Mouse (Mus musculus) midbrain, embryonic 16.5 days (tissue): ENCODE data around the gene Sez6l. TPM values are rescaled to one million over a fixed set of nuclear protein-coding genes. Genes with fewer than 3 reads are reported as not detected.

ENCODE experiments used
- ATAC-seq: fragments of 200-750 bp; cut with Nextera tagmentation; 2 replicates; pipeline ENCODE4 v1.8.0; 2017; ENCODE audit warnings: moderate TSS enrichment
- H3K27ac ChIP-seq: fragments of 300-500 bp; sonication (generic); 2 replicates; pipeline ENCODE4 v1.5.1; 2014; ENCODE audit warnings: mild to moderate bottlenecking, low read length, mixed read lengths
- H3K27me3 ChIP-seq: fragments of 300-500 bp; sonication (generic); 2 replicates; pipeline ENCODE4 v1.6.1; 2014; ENCODE audit warnings: low read depth, low read length, mixed read lengths; ENCODE audit not compliant: control insufficient read depth, insufficient read depth
- H3K36me3 ChIP-seq: fragments of 300-500 bp; sonication (generic); 2 replicates; pipeline ENCODE4 v1.6.1; 2014; ENCODE audit warnings: mild to moderate bottlenecking, low read length, moderate library complexity, mixed read lengths; ENCODE audit not compliant: control insufficient read depth, insufficient read depth
- H3K4me1 ChIP-seq: fragments of 300-500 bp; sonication (generic); 2 replicates; pipeline ENCODE4 v1.6.1; 2014; ENCODE audit warnings: mild to moderate bottlenecking, low read length, mixed read lengths; ENCODE audit not compliant: control insufficient read depth, insufficient read depth
- H3K4me2 ChIP-seq: fragments of 300-500 bp; sonication (generic); 2 replicates; pipeline ENCODE4 v1.6.1; 2014; ENCODE audit warnings: mild to moderate bottlenecking, low read length, mixed read lengths
- H3K4me3 ChIP-seq: fragments of 300-500 bp; sonication (generic); 2 replicates; pipeline ENCODE4 v1.5.1; 2014; ENCODE audit warnings: low read depth, mild to moderate bottlenecking, low read length, moderate library complexity, mixed read lengths
- H3K9ac ChIP-seq: fragments of 300-500 bp; sonication (generic); 2 replicates; pipeline ENCODE4 v1.6.1; 2014; ENCODE audit warnings: low read depth, low read length, mixed read lengths
- H3K9me3 ChIP-seq: fragments of 300-500 bp; sonication (generic); replicated peaks from 2 replicates; pipeline ENCODE4 v1.6.1; 2014; ENCODE audit warnings: mild to moderate bottlenecking, low read length, mixed read lengths; ENCODE audit not compliant: control insufficient read depth, poor library complexity, severe bottlenecking
- WGBS: fragments of 180-500 bp; shearing (Covaris S2); extraction: QIAGEN DNeasy Blood & Tissue Kit; methylation state at CpG from one replicate; pipeline ENCODE4 v1.1.7; 2014; 5-methylcytosine and 5-hydroxymethylcytosine counted together
- polyA plus RNA-seq: library from polyadenylated mRNA; unstranded; fragments of >200 nt; fragmentation: Nextera tagmentation; extraction: Ambion mirVana; gene quantifications from 2 replicates; pipeline ENCODE4 v1.2.1, GENCODE M21; 2015

Sez6l gene
- polyA plus RNA-seq, 1 experiment from 2014 or later: 72.9 TPM

GRCm38 (mm10) chr5:112391002-112391401 is 186.0 kb downstream of the Sez6l start:
- H3K4me2 ChIP-seq: peak overlapping the region; percentile 28
- 72% methylated on average over 16 of the region's 16 CpGs for WGBS
- H3K4me3 ChIP-seq: no peak overlapping the region
- no peaks in the 10 kb centered on the region for H3K9me3 ChIP-seq
- ATAC-seq: no peak
- no peak overlapping the region for H3K27ac ChIP-seq
- H3K4me1 ChIP-seq: peaks cover 56% of the 10 kb centered on the region
- peaks cover 15% of the 10 kb centered on the region; the same call in 1 of the 2 replicates for H3K36me3 ChIP-seq
- H3K9ac ChIP-seq: 0 out of 2 replicates have a peak overlapping the region, but pooled peaks have one; percentile 21
- H3K27me3 ChIP-seq: no peaks in the 10 kb centered on the region

DNA sequence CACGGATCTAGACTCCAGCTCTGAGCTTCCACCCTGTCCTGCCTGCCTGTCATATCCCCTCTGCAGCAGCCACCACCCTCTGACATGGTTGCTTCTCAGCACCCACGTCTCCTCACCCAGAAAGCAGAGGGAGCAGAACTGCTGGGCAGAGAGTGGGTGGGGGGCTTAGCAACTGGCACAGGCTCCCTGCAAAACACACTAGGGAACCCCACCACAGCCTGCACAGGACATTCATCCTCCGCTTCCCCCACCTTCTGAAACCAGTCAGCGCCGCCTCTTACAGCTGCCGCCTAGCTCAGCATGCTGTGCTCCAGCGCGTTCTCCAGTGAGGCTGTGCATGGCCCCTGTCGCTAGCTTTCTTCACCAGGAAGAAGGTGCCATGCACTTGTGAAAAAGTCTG is 187.6 kb downstream of the Sez6l start:
- 67% methylated on average over 9 of the region's 9 CpGs for WGBS
- peak overlapping the region; percentile 49; the same call in 1 of the 2 replicates for H3K9ac ChIP-seq
- H3K9me3 ChIP-seq: no peaks in the 10 kb centered on the region
- H3K4me1 ChIP-seq: peaks cover 47% of the 10 kb centered on the region
- H3K4me2 ChIP-seq: peak overlapping the region; percentile 21
- no peaks in the 10 kb centered on the region for H3K27me3 ChIP-seq
- no peak overlapping the region for H3K4me3 ChIP-seq
- H3K27ac ChIP-seq: no peak overlapping the region
- H3K36me3 ChIP-seq: peaks cover 28% of the 10 kb centered on the region
- no peak for ATAC-seq

DNA sequence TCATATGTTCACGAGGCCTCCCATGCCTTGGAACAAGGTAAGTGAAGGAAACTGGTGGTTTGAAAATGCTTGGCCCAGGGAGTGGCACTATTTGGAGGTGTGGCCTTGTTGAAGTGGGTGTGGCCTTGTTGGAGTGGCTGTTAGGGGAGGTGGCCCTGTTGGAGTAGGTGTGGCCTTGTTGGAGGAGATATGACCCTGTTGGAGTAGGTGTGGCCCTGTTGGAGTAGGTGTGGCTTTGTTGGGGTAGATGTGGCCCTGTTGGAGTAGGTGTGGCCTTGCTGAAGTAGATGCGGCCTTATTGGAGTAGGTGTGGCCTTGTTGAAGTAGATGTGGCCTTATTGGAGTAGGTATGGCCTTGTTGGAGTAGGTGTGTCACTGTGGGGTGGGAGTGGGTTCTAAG is 191.0 kb downstream of the Sez6l start:
- ATAC-seq: no peak
- peaks cover 28% of the 10 kb centered on the region for H3K36me3 ChIP-seq

GRCm38 (mm10) chr5:112384805-112385472 is 192.0 kb downstream of the Sez6l start:
- no peaks in the 10 kb centered on the region for H3K27me3 ChIP-seq
- no peak overlapping the region for H3K4me3 ChIP-seq
- no peaks in the 10 kb centered on the region for H3K9me3 ChIP-seq
- H3K36me3 ChIP-seq: peaks cover 25% of the 10 kb centered on the region
- H3K27ac ChIP-seq: no peak overlapping the region
- no peak overlapping the region for H3K9ac ChIP-seq
- no peak for ATAC-seq
- WGBS: 92% methylated on average over 13 of the region's 13 CpGs
- H3K4me2 ChIP-seq: no peak overlapping the region
- peaks cover 23% of the 10 kb centered on the region for H3K4me1 ChIP-seq

More for the DNA sequence above, 191.0 kb downstream of the Sez6l start:
- Histone ChIP-seq H3K27ac (no peak overlapping the region), H3K4me1 (peaks cover 34% of the 10 kb centered on the region), H3K9ac (no peak overlapping the region), H3K4me2 (no peak overlapping the region), H3K9me3 (no peaks in the 10 kb centered on the region), H3K27me3 (no peaks in the 10 kb centered on the region), H3K4me3 (no peak overlapping the region)
- 88% methylated on average over 2 of the region's 2 CpGs for WGBS

DNA sequence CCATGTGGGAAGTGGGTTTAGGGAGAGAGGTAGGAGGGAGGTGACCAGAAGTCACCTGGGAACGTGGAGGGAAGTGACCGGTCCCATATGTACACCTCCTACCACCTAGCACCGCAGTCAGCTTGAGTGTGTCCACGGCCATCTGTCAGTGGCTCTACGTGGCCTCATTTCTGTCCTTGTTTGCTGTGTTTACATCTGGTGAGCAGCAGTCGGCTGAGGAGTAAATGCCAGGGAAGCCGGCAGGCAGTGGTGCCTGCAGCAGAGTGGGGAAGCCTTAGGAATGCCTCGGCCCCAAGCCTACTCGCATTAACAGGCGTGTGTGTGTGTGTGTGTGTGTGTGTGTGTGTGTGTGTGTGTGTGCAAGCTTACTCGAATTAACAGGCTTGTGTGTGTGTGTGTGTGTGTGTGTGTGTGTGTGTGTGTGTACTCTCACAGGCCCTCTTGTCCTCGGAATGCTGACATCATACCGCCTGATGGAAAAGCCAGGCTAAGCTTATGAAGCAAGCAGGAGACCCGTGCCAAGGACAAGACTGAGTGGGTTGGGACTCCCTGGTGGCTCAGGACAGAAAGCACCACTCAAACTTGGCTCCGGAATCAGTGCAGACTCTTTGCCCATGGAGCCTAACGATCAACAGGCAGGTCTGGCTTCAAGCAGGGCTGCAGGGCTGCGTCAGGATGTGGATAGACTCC is 194.2 kb downstream of the Sez6l start:
- peaks cover 12% of the 10 kb centered on the region for H3K4me1 ChIP-seq
- H3K4me3 ChIP-seq: no peak overlapping the region
- no peaks in the 10 kb centered on the region for H3K27me3 ChIP-seq
- H3K36me3 ChIP-seq: peaks cover 27% of the 10 kb centered on the region
- peak overlapping the region; percentile 68 for H3K27ac ChIP-seq
- peak; percentile 36; the same call in 1 of the 2 replicates for ATAC-seq
- H3K9ac ChIP-seq: peak overlapping the region; percentile 38; the same call in 1 of the 2 replicates
- H3K9me3 ChIP-seq: no peaks in the 10 kb centered on the region
- no peak overlapping the region for H3K4me2 ChIP-seq
- 61% methylated on average over 17 of the region's 17 CpGs for WGBS

- peaks cover 12% of the 10 kb centered on the region for H3K4me1 ChIP-seq
- peak overlapping the region; percentile 48 for H3K9ac ChIP-seq
- no peak overlapping the region for H3K4me2 ChIP-seq
- no peaks in the 10 kb centered on the region for H3K9me3 ChIP-seq
- WGBS: 54% methylated on average over 8 of the region's 9 CpGs
- H3K27me3 ChIP-seq: no peaks in the 10 kb centered on the region
- ATAC-seq: no peak
- H3K36me3 ChIP-seq: peaks cover 28% of the 10 kb centered on the region
- peak overlapping the region; percentile 68 for H3K27ac ChIP-seq
- H3K4me3 ChIP-seq: no peak overlapping the region
Measured at GRCm38 (mm10) chr5:112382042-112382441, 194.9 kb downstream of the Sez6l start.

GRCm38 (mm10) chr5:112381154-112381553 is 195.8 kb downstream of the Sez6l start:
- peaks cover 12% of the 10 kb centered on the region for H3K4me1 ChIP-seq
- no peak for ATAC-seq
- no peaks in the 10 kb centered on the region for H3K9me3 ChIP-seq
- H3K4me3 ChIP-seq: no peak overlapping the region
- H3K27ac ChIP-seq: no peak overlapping the region
- H3K4me2 ChIP-seq: no peak overlapping the region
- 82% methylated on average over 11 of the region's 11 CpGs for WGBS
- H3K27me3 ChIP-seq: no peaks in the 10 kb centered on the region
- H3K36me3 ChIP-seq: peaks cover 24% of the 10 kb centered on the region
- no peak overlapping the region for H3K9ac ChIP-seq

GRCm38 (mm10) chr5:112378716-112379115 is 198.3 kb downstream of the Sez6l start:
- peaks cover 12% of the 10 kb centered on the region for H3K4me1 ChIP-seq
- H3K27me3 ChIP-seq: no peaks in the 10 kb centered on the region
- peaks cover 15% of the 10 kb centered on the region; the same call in 1 of the 2 replicates for H3K36me3 ChIP-seq
- H3K9me3 ChIP-seq: no peaks in the 10 kb centered on the region
- no peak overlapping the region for H3K9ac ChIP-seq
- WGBS: 87% methylated on average over 6 of the region's 6 CpGs
- no peak overlapping the region for H3K4me2 ChIP-seq
- no peak overlapping the region for H3K27ac ChIP-seq
- no peak for ATAC-seq
- no peak overlapping the region for H3K4me3 ChIP-seq

GRCm38 (mm10) chr5:112377380-112377779 is 199.6 kb downstream of the Sez6l start:
- 96% methylated on average over 1 of the region's 1 CpGs for WGBS
- peaks cover 19% of the 10 kb centered on the region for H3K4me1 ChIP-seq
- peaks cover 15% of the 10 kb centered on the region; the same call in 1 of the 2 replicates for H3K36me3 ChIP-seq
- no peak overlapping the region for H3K9ac ChIP-seq
- no peaks in the 10 kb centered on the region for H3K27me3 ChIP-seq
- no peak for ATAC-seq
- H3K4me3 ChIP-seq: no peak overlapping the region
- H3K4me2 ChIP-seq: no peak overlapping the region
- H3K27ac ChIP-seq: no peak overlapping the region
- H3K9me3 ChIP-seq: no peaks in the 10 kb centered on the region
